Mouse (Mus musculus): ENCODE data around the gene Ikzf3.

The Ikzf3 gene

DNA sequence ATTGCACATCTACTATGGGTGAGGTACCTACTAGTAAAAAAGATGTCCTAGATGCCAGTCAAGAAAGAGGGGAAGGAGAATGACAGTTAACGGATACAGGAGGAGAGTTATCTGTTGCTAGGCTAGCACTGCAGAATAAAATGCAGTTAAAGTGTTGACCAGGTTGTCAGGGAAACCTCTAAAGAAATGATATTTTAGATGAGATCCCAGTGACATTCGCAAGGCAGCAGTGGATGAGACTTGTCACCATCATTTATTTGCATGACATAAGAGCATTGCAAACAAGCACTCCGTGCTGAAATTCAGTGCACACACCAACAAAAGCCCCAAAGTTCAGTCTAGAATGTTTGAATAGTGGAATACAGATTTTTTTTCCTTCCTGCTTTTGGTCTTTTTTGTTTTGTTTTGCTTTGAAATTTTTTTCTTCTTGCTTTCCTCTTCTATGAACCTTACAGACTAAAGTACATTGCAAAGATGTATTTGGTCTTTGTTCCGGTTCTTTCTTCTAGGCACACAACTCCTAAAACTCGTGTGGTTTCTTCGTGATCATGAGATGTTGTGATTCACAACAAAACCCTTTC lies 32.4 kb downstream of the Ikzf3 start:
- DNase-seq (ENCODE audit: low read depth in 2 of 2, low spot score in 2 of 2), result no peak

GRCm38 (mm10) chr11:98512881-98513280 lies 33.0 kb downstream of the Ikzf3 start:
- DNase-seq (ENCODE audit: low read depth in 2 of 2, low spot score in 2 of 2), result peak in 1 of 2 experiments; percentile 38

DNA sequence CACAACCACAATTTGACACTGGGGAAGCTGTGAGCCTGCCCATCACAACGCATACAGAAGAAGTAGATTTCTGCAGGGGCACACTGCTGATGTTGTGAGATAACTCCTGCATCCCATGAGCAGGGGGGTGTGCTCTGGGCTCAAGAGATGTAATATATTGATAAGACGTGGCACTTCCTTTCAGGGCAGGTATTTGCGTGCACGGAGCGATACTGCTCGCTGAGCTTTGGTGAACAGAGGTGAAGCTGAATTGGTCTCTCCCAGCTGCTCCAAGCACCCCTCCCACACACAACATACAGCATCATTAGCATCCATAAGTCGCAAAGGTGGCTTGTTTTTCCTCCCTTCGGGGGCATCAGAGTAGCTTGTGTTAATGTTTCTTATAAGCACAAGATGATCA lies 35.7 kb downstream of the Ikzf3 start:
- no peak for DNase-seq (ENCODE audit: low read depth in 2 of 2, low spot score in 2 of 2)

DNA sequence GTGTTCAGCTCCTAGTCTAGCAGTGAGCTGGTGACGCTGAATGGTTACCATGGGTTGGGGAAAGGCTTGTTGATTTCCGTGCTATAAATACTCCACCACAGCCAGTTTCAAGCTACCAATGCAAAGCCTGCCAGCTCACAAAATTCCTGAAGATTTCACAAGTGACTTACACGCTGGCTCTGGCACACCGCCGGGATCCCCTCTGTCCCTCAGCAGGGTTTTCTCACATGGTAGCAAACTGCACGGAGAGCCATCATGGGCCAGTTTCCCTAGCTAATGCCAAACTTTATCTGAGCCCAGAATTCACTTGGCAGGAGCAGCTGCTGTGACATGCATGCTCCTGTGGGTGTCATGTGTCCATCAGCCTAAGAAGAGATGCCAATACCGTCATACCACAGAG lies 36.4 kb downstream of the Ikzf3 start:
- DNase-seq (ENCODE audit: low read depth in 2 of 2, low spot score in 2 of 2), result no peak

GRCm38 (mm10) chr11:98504926-98505325 lies 40.9 kb downstream of the Ikzf3 start:
- no peak for DNase-seq (ENCODE audit: low read depth in 2 of 2, low spot score in 2 of 2)

- DNase-seq (ENCODE audit: low read depth in 2 of 2, low spot score in 2 of 2), result peak; percentile 46 to 65
These were observed 48.2 kb downstream of the Ikzf3 start for GRCm38 (mm10) chr11:98497388-98498288.

GRCm38 (mm10) chr11:98495176-98495719 lies 50.6 kb downstream of the Ikzf3 start:
- no peak for DNase-seq (ENCODE audit: low read depth in 2 of 2, low spot score in 2 of 2)

GRCm38 (mm10) chr11:98493394-98493793 lies 52.4 kb downstream of the Ikzf3 start:
- DNase-seq (ENCODE audit: low read depth in 2 of 2, low spot score in 2 of 2), result no peak

DNA sequence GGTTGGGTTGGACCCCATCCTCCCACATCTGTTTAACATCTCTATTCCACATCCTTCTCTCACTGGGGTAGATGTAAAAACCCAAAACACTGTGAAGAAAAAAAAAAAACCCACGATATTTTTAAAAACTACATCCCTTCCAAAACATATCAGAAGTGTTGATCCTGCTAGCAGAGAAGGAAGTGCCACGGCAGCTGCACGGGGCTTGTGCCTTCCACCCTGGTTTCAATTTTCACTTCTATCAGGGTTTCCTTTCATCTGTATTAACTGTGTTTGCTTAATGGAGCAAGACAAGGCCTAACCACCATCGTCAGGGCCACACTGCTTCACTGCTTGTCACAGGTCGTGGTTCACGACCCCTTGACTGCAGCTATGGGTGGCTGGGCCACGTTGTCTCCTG lies 52.9 kb downstream of the Ikzf3 start:
- no peak for DNase-seq (ENCODE audit: low read depth in 2 of 2, low spot score in 2 of 2)

DNA sequence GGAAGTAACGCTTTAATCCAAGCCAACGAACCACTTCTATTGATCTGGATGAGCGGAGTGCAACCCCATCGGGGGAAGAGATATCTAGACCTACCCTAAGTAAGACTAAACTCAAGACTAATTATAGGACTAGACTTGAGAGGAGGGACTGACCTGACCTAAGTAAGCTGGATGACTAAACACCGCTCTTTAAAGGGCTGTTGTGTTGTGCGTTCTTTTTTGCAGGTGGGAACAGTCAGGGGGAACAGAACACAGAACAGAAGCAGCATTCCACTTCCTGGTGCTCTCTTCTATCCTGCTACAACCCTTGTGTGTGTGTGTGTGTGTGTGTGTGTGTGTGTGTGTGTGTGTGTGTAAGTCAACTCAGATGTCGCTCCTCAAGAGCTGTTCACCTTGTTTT lies 54.3 kb downstream of the Ikzf3 start:
- no peak for DNase-seq (ENCODE audit: low read depth in 2 of 2, low spot score in 2 of 2)

DNA sequence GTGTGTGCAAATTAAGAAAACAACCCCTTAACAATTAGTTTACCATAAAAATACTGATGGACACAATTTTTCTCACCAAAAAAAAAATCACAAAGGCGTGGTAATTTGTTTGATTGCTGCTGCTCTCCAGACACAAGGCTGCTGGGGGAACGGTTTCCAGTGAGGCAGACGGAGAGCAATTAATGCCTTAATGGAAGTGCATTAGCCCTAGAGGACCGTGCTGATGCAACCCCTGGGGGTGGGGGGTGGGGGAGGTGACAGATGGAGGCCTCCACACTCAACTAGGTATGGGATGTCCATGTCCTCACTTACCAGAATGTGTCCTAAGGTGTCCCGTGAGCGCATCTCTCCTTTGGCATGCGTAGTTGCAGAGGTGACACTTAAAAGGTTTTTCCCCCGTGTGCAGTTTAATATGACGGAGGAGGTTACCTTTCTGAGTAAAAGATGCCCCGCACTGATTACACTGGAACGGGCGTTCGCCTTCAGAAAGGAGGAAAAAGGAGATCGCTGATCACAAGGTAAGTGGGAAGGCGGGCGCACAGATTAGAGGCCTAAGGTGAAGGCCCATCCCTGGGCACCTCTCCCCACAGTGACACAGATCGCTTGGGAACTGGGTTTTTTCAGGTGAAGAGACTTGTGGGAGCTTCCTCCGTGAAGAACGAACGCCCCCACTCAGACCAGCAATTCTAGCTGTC lies 57.1 kb downstream of the Ikzf3 start:
- no peak for DNase-seq (ENCODE audit: low read depth in 2 of 2, low spot score in 2 of 2)

DNA sequence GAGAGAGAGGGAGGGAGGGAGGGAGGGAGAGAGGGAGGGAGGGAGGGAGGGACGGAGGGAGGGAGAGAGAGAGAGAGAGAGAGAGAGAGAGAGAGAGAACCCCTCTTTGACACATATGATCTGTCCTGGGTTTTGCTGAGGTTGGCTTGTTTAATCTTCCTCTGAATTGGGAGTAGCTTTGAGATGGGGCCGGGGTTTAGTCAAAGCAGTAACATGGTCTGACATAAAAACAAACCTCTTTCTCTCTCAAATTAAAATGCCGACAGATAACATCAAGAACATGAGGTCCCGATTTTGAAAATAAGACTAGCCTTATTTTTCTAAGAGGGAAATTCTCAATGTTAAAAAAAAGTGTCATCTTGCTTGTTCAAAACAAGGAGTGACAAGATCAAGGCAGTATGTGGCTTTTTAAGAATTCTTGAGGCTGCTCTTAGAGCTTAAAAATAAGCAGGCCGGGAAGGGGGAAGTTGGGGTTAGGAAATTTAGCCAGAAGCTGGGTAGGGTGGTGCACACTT lies 58.2 kb downstream of the Ikzf3 start:
- DNase-seq (ENCODE audit: low read depth in 2 of 2, low spot score in 2 of 2), result peak in 1 of 2 experiments; percentile 30

GRCm38 (mm10) chr11:98485749-98486148 lies 60.1 kb downstream of the Ikzf3 start:
- DNase-seq (ENCODE audit: low read depth in 2 of 2, low spot score in 2 of 2), result no peak

DNA sequence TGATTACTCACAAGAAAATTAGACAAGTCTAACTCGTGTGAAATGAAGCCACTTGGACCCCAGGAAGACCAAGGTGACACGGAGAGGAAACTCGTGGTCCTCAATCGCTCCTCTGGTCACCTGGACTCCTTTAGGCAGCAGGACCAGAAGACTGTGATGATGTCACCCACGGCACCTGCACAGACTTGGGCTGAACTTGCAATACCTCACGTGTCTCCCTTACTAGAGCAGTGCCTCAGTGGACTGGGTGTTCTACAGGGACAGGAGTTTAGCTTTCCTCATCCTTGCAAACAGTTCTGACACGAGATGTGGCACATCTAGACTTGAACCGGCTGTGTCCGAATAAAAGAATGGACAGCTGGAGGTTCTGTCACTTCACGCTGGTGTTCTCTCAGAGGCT lies 63.8 kb downstream of the Ikzf3 start:
- no peak for DNase-seq (ENCODE audit: low read depth in 2 of 2, low spot score in 2 of 2)

DNA sequence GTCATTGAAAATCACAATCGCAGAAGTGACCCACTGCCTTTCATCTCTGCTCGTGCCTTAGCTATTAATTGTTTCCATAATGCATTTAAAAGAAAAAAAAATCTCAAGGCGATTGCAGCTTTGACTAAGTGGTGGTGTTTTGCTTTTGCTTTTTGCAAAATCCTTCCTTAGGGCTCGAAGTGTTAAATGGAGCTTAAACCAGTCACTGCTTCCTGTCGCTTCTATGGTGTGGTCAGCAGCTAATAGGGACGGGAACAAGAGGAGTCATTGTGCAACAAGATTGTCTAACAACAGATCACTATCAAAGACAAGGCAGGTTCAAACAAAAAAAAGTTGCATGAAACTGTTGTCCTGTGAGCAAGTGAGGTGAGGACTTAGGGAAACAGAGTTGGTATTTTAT lies 64.6 kb downstream of the Ikzf3 start:
- no peak for DNase-seq (ENCODE audit: low read depth in 2 of 2, low spot score in 2 of 2)

GRCm38 (mm10) chr11:98479940-98480497 lies 65.8 kb downstream of the Ikzf3 start:
- DNase-seq (ENCODE audit: low read depth in 2 of 2, low spot score in 2 of 2), result no peak

- DNase-seq (ENCODE audit: low read depth in 2 of 2, low spot score in 2 of 2), result no peak
These were observed 66.5 kb downstream of the Ikzf3 start for GRCm38 (mm10) chr11:98479026-98479939.

- DNase-seq (ENCODE audit: low read depth in 2 of 2, low spot score in 2 of 2), result no peak
These were observed 68.7 kb downstream of the Ikzf3 start for GRCm38 (mm10) chr11:98477011-98477701.

DNA sequence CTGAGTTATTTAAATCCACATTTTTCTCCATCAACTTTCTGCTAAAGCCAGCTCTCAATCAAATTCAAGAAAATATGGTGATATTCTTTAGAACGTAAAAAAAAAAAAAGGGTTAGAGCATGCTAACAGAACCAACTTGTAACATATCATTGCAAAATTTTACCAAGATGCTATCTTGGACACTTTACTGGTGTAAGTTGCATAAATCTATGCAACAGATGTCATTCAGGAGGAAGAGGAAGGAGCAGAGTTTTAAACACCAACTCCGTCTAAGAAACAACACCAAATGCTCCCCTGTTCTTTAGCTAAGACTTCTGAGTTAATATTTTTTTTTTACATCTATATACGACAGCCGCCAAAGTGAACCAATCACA lies 69.4 kb downstream of the Ikzf3 start:
- DNase-seq (ENCODE audit: low read depth in 2 of 2, low spot score in 2 of 2), result no peak

All from CD8-positive naive resting alpha-beta T cell, adult 2 months (primary cell).